Mouse (Mus musculus) CH12.LX (cell line): ENCODE measurements around the gene Gm20388.

Source experiments
- BHLHE40 ChIP-seq: IDR thresholded peaks from 2 replicates; pipeline ENCODE4 v1.6.1; 2011; ENCODE audit warnings: mild to moderate bottlenecking, low read depth, low read length, improper control_type of control experiment
- CHD1 ChIP-seq: IDR thresholded peaks from 2 replicates; pipeline ENCODE4 v1.6.1; 2012; ENCODE audit warnings: low read depth, low read length, improper control_type of control experiment, inconsistent platforms
- CTCF ChIP-seq, 2 experiments: IDR thresholded peaks in 1 of 2; conservative IDR thresholded peaks in 1 of 2; 2 replicates each; pipeline ENCODE4 v1.5.1; 2011 to 2012; ENCODE audit warnings: low read depth in 2 of 2, low read length in 2 of 2, improper control_type of control experiment in 1 of 2, inconsistent platforms in 1 of 2, mild to moderate bottlenecking in 1 of 2, moderate library complexity in 1 of 2
- EP300 ChIP-seq: IDR thresholded peaks from 2 replicates; pipeline ENCODE4 v1.6.1; 2011; ENCODE audit warnings: low read length, improper control_type of control experiment
- ETS1 ChIP-seq: conservative IDR thresholded peaks from 2 replicates; pipeline ENCODE4 v1.6.1; 2012; ENCODE audit warnings: low read depth, mild to moderate bottlenecking, inconsistent platforms, low read length, improper control_type of control experiment, moderate library complexity
- KAT2A ChIP-seq: IDR thresholded peaks from 2 replicates; pipeline ENCODE4 v1.6.1; 2012; ENCODE audit warnings: low read length, improper control_type of control experiment, inconsistent platforms; ENCODE audit not compliant: insufficient replicate concordance
- NRF1 ChIP-seq: IDR thresholded peaks from 2 replicates; pipeline ENCODE4 v1.6.1; 2014; ENCODE audit warnings: low read depth, mild to moderate bottlenecking, inconsistent platforms, low read length, improper control_type of control experiment, moderate library complexity
- RCOR1 ChIP-seq: conservative IDR thresholded peaks from 2 replicates; pipeline ENCODE4 v1.6.1; 2012; ENCODE audit warnings: low read depth, mild to moderate bottlenecking, inconsistent platforms, low read length, improper control_type of control experiment
- SIN3A ChIP-seq: IDR thresholded peaks from 2 replicates; pipeline ENCODE4 v1.6.1; 2012; ENCODE audit warnings: low read length, improper control_type of control experiment, inconsistent platforms
- TCF12 ChIP-seq: IDR thresholded peaks from 2 replicates; pipeline ENCODE4 v1.6.1; 2014; ENCODE audit warnings: low read depth, mild to moderate bottlenecking, inconsistent platforms, low read length, improper control_type of control experiment
- ZKSCAN1 ChIP-seq: IDR thresholded peaks from 2 replicates; pipeline ENCODE4 v1.6.1; 2012; ENCODE audit warnings: low read depth, inconsistent platforms, low read length, improper control_type of control experiment, borderline replicate concordance
- ZNF384 ChIP-seq: IDR thresholded peaks from 2 replicates; pipeline ENCODE4 v1.6.1; 2012; ENCODE audit warnings: low read depth, low read length, improper control_type of control experiment, inconsistent platforms

- TF ChIP-seq CTCF (conservative IDR thresholded peaks at IDR 0.05 in 1 of 2, IDR thresholded peaks at IDR 0.05 in 1 of 2; ENCODE audit: low read depth in 2 of 2, low read length in 2 of 2) (no peak), RCOR1 (peak; percentile 76), ZNF384 (0 out of 2 replicates have a peak, but pooled peaks have one; percentile 12), ZKSCAN1 (no peak), SIN3A (peak; percentile 85), BHLHE40 (peak; percentile 96), EP300 (peak; percentile 89), KAT2A (no peak), TCF12 (peak; percentile 98), CHD1 (no peak), NRF1 (no peak), ETS1 (peak; percentile 83)
These were observed 791.3 kb downstream of the Gm20388 start for GRCm38 (mm10) chr8:120701758-120702465.
